In genomic region chr1:159570270-159570669, GRCm38 (mm10) we compare ENCODE assay signal across 11 mouse cellular contexts. TPM values are rescaled to one million over a fixed set of nuclear protein-coding genes. Genes with fewer than 3 reads are reported as not detected.
A peak's percentile ranks its signal among the peaks of the same experiment; 100 is the strongest.
DNase-seq lines count a peak whose midpoint lies in the region; ATAC-seq and TF ChIP-seq lines count a peak whose summit lies in the region.
"Had no signal": no experiment of that assay in that cellular context is flagged by ENCODE, and none has a peak within 500 bp of the region (broad histone marks: within the 10 kb centered on the region; RNA-seq: fewer than 3 reads in every experiment).

No protein-coding gene starts in this region.

- no peaks in the 10 kb centered on the region for H3K79me2 ChIP-seq in liver, adult 2 months (ENCODE audit: control insufficient read depth, insufficient read depth, low read length)

- no peak overlapping the region for H3K4me3 ChIP-seq in liver, adult 2 months (ENCODE audit: insufficient read depth, low read depth, low read length)
- no peak overlapping the region; the same call in 1 of the 2 replicates for H3K4me3 ChIP-seq in forebrain, embryonic 16.5 days (replicated peaks; ENCODE audit: low read length)
- no peak overlapping the region for H3K4me3 ChIP-seq in hindbrain, embryonic 14.5 days (replicated peaks; ENCODE audit: low read length)
- H3K4me3 ChIP-seq in neural tube, embryonic 13.5 days = no peak overlapping the region
- H3K4me3 ChIP-seq: gastrocnemius, adult 2 months had no signal

- 14% methylated on average over 8 of the region's 8 CpGs for WGBS in liver, adult 2 months
- 14% methylated on average over 8 of the region's 8 CpGs for WGBS in forebrain, embryonic 16.5 days
- 16% methylated on average over 8 of the region's 8 CpGs for WGBS in hindbrain, embryonic 14.5 days
- 51% methylated on average over 8 of the region's 8 CpGs for WGBS in neural tube, embryonic 13.5 days

- peak; percentile 1 for DNase-seq in liver, adult 2 months (ENCODE audit: extremely low read depth, low read depth, low spot score)
- no peak for DNase-seq in liver
- peak; percentile 45 for DNase-seq in hindbrain, embryonic 14.5 days (ENCODE audit: low spot score)
- DNase-seq in spleen, postnatal 14 days (ENCODE audit: low spot score in 2 of 2) = no peak
- DNase-seq in cerebellum, postnatal 14 days = no peak
- no peak for DNase-seq in ovary, postnatal 36 days (ENCODE audit: low spot score)
- DNase-seq: gastrocnemius, adult 2 months; kidney, adult 8-10 months had no signal

- no peak overlapping the region for H3K27ac ChIP-seq in liver, adult 2 months (replicated peaks; ENCODE audit: insufficient read depth, low read depth, low read length)
- peak overlapping the region; percentile 54 for H3K27ac ChIP-seq in forebrain, embryonic 16.5 days (ENCODE audit: low read length)
- H3K27ac ChIP-seq in hindbrain, embryonic 14.5 days = peak overlapping the region; percentile 60
- H3K27ac ChIP-seq in neural tube, embryonic 13.5 days (replicated peaks) = peak overlapping the region; percentile 39; the same call in 1 of the 2 replicates
- H3K27ac ChIP-seq: gastrocnemius, adult 2 months; liver, embryonic 14.5 days had no signal

- H3K4me1 ChIP-seq in liver, adult 2 months (ENCODE audit: control insufficient read depth, insufficient read depth, low read length) = no peaks in the 10 kb centered on the region
- peaks cover 13% of the 10 kb centered on the region for H3K4me1 ChIP-seq in forebrain, embryonic 16.5 days (replicated peaks; ENCODE audit: control insufficient read depth, insufficient read depth, low read length)
- peaks cover 15% of the 10 kb centered on the region for H3K4me1 ChIP-seq in hindbrain, embryonic 14.5 days (replicated peaks; ENCODE audit: control insufficient read depth, insufficient read depth, low read length)
- peaks cover 9% of the 10 kb centered on the region; the same call in 1 of the 2 replicates for H3K4me1 ChIP-seq in neural tube, embryonic 13.5 days (replicated peaks)

- no peaks in the 10 kb centered on the region for H3K27me3 ChIP-seq in liver, adult 2 months (ENCODE audit: control insufficient read depth, insufficient read depth, low read length)
- H3K27me3 ChIP-seq in forebrain, embryonic 16.5 days (replicated peaks; ENCODE audit: control insufficient read depth, insufficient read depth, low read length) = no peaks in the 10 kb centered on the region
- H3K27me3 ChIP-seq in hindbrain, embryonic 14.5 days (ENCODE audit: control insufficient read depth, insufficient read depth, low read length) = no peaks in the 10 kb centered on the region
- H3K27me3 ChIP-seq in neural tube, embryonic 13.5 days = no peaks in the 10 kb centered on the region

- no peaks in the 10 kb centered on the region for H3K9me3 ChIP-seq in forebrain, embryonic 16.5 days (ENCODE audit: control insufficient read depth, low read length)
- H3K9me3 ChIP-seq in hindbrain, embryonic 14.5 days (ENCODE audit: control insufficient read depth, low read length) = no peaks in the 10 kb centered on the region
- no peaks in the 10 kb centered on the region for H3K9me3 ChIP-seq in neural tube, embryonic 13.5 days

- TF ChIP-seq CTCF in liver, adult 2 months (IDR thresholded peaks at IDR 0.05; ENCODE audit: low read depth, low read length) = no peak

- H3K9ac ChIP-seq in liver, adult 2 months (ENCODE audit: low read depth, low read length) = no peak overlapping the region
- H3K9ac ChIP-seq in forebrain, embryonic 16.5 days (replicated peaks; ENCODE audit: low read depth, low read length) = no peak overlapping the region
- no peak overlapping the region for H3K9ac ChIP-seq in hindbrain, embryonic 14.5 days
- H3K9ac ChIP-seq in neural tube, embryonic 13.5 days = no peak overlapping the region
- H3K9ac ChIP-seq: liver, embryonic 14.5 days had no signal

- H3K4me2 ChIP-seq in forebrain, embryonic 16.5 days (ENCODE audit: low read length) = peak overlapping the region; percentile 22; the same call in 1 of the 2 replicates
- 0 out of 2 replicates have a peak overlapping the region, but pooled peaks have one; percentile 12 for H3K4me2 ChIP-seq in hindbrain, embryonic 14.5 days (replicated peaks)
- H3K4me2 ChIP-seq in neural tube, embryonic 13.5 days = peak overlapping the region; percentile 1; the same call in 1 of the 2 replicates

- TF ChIP-seq POLR2A in liver, adult 2 months (IDR thresholded peaks at IDR 0.05; ENCODE audit: extremely low read depth, insufficient read depth, low read length) = no peak

- ATAC-seq in forebrain, embryonic 16.5 days = peak; percentile 52
- peak; percentile 47; the same call in 1 of the 2 replicates for ATAC-seq in hindbrain, embryonic 14.5 days (ENCODE audit: low FRiP score)
- ATAC-seq in neural tube, embryonic 13.5 days (ENCODE audit: low read depth) = no peak

- H3K36me3 ChIP-seq in liver, adult 2 months (ENCODE audit: control insufficient read depth, insufficient read depth, low read length) = no peaks in the 10 kb centered on the region
- H3K36me3 ChIP-seq in forebrain, embryonic 16.5 days (ENCODE audit: control insufficient read depth, insufficient read depth) = no peaks in the 10 kb centered on the region
- no peaks in the 10 kb centered on the region for H3K36me3 ChIP-seq in hindbrain, embryonic 14.5 days (replicated peaks; ENCODE audit: control insufficient read depth, insufficient read depth)
- no peaks in the 10 kb centered on the region for H3K36me3 ChIP-seq in neural tube, embryonic 13.5 days

RNA-seq across cellular contexts. Expression of gene Tnr, which starts 46.7 kb away (rescaled TPM):
- 0.07 TPM in 1 of 2 replicates, not detected in the other for total RNA-seq in liver, adult 2 months (2014; rRNA removed)
- not detected in 2 replicates for polyA plus RNA-seq in liver, adult 2 months (2012; rRNA removed)
- polyA plus RNA-seq in forebrain, embryonic 16.5 days (2015; fragmentation: Nextera tagmentation; extraction: Ambion mirVana) = 6.9 and 7.4 TPM in 2 replicates
- 4.2 and 5.1 TPM in 2 replicates for polyA plus RNA-seq in hindbrain, embryonic 14.5 days (2014; fragmentation: Nextera tagmentation; extraction: Ambion mirVana)
- polyA plus RNA-seq in neural tube, embryonic 13.5 days (2015; fragmentation: Nextera tagmentation; extraction: Ambion mirVana) = 1.5 and 2.4 TPM in 2 replicates
- total RNA-seq: gastrocnemius, adult 2 months had no signal

Comparison
In these comparisons a context has a peak if more than half of its experiments do, and no peak if none do; other contexts are left out.
1. DNase-seq: peak in liver, adult 2 months (single experiment) and hindbrain, embryonic 14.5 days (single experiment); none in liver (single experiment), spleen, postnatal 14 days (0 of 2), cerebellum, postnatal 14 days (0 of 2) and ovary, postnatal 36 days (single experiment).
2. Peak in every context shown above with its lines, with median percentiles within 50 percentile points of each other: H3K4me2 ChIP-seq.